Mouse (Mus musculus): Measurements from ENCODE around the gene Pnmal2. TPM values are rescaled to one million over a fixed set of nuclear protein-coding genes. Genes with fewer than 3 reads are reported as not detected.

Pnmal2 gene
- total and polyA plus RNA-seq, 2 experiments from 2014 or later, result 106 to 139 TPM

DNA sequence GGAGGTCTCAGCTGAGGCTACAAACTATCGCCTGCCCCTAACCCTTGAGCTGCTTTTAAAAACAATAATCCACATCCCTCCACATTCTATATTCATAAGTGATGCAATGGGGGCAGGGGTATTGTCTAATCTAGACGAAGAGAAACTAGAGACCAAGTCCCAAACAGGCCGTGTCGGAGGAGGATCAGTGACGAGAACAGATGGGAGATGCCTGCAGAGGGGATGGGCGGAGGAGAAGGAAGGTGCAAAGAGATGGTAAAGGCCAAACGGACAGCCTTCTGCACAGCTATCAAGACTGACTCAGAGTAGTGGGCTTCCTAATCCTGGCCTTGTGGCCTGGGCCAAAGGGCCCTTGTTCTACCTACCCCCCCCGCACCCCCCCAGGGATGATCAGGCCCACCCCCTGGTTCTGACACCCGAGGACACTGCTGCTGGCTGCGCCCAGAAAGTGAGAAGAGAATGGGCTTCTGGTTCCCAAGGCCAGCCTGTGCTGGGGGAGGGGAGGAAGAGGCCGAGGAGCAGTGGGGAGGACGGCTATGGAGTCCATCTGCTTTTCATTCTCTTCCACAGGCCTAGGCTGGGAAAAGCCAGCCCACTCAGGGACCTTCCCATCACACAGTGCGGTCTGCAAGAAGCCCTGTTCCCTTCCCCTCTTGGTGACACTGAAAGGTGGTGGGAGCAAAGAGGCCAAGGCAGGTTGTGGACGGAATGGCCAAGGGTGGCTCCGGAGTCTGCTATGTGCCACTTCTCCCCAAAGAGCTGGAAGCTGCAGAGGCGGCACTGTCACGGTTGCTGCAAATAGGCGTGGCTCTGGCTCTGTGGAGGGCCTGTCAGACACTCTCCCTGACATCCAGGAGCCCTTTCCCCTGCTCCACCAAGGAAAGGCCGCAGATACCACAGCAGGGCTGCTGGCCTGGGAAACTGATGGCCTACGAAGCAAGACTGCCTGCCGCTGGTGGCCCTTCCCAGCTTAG, 23.4 kb upstream of the Pnmal2 start:
- Histone ChIP-seq H3K27ac (peak overlapping the region; percentile 99), H3K27me3 (ENCODE audit: insufficient read depth, low read length) (no peaks in the 10 kb centered on the region), H3K4me1 (ENCODE audit: insufficient read depth, low read length) (peaks cover 26% of the 10 kb centered on the region), H3K36me3 (ENCODE audit: insufficient read depth, low read length) (peaks cover 23% of the 10 kb centered on the region), H3K9me3 (ENCODE audit: low read length) (no peaks in the 10 kb centered on the region), H3K4me3 (ENCODE audit: low read length) (peak overlapping the region; percentile 82), H3K9ac (replicated peaks; ENCODE audit: low read length) (peak overlapping the region; percentile 99), H3K4me2 (ENCODE audit: low read depth, low read length) (peak overlapping the region; percentile 94)
- TF ChIP-seq CTCF (IDR thresholded peaks at IDR 0.05; ENCODE audit: low read depth), result no peak
- 20% methylated on average over 21 of the region's 21 CpGs for WGBS
- ATAC-seq (no peak), DNase-seq (ENCODE audit: low spot score) (peak; percentile 52)

DNA sequence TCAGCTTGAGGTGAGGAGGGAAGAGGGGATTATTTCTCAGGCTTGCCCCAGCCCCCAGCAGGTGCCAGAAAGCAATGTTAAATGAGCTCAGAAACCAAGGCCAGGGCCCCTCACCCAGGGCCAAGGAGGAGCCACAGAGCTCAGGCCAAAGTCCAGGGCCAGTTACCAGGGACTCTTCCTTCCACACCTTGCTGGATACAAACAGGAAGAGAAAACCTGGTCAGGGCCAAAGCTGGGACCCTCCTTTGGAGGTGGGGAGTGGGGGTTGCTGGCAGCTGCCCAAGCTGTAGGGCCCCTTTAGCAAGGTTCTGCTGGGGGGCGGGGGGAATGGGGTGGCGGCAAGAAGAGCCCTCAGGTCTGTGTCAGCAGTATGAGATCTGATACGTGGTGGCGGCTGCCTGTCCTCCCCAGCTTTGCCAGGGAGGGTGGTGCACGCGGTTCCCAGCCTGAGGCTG, 22.6 kb upstream of the Pnmal2 start:
- no peak for TF ChIP-seq CTCF (IDR thresholded peaks at IDR 0.05; ENCODE audit: low read depth)
- Histone ChIP-seq H3K4me2 (ENCODE audit: low read depth, low read length) (peak overlapping the region; percentile 94), H3K36me3 (ENCODE audit: insufficient read depth, low read length) (peaks cover 15% of the 10 kb centered on the region), H3K9ac (replicated peaks; ENCODE audit: low read length) (peak overlapping the region; percentile 99), H3K27me3 (ENCODE audit: insufficient read depth, low read length) (no peaks in the 10 kb centered on the region), H3K4me3 (ENCODE audit: low read length) (peak overlapping the region; percentile 82), H3K27ac (peak overlapping the region; percentile 99), H3K9me3 (ENCODE audit: low read length) (no peaks in the 10 kb centered on the region), H3K4me1 (ENCODE audit: insufficient read depth, low read length) (peaks cover 26% of the 10 kb centered on the region)
- ATAC-seq (no peak), DNase-seq (ENCODE audit: low spot score) (no peak)
- WGBS, result 13% methylated on average over 6 of the region's 6 CpGs

DNA sequence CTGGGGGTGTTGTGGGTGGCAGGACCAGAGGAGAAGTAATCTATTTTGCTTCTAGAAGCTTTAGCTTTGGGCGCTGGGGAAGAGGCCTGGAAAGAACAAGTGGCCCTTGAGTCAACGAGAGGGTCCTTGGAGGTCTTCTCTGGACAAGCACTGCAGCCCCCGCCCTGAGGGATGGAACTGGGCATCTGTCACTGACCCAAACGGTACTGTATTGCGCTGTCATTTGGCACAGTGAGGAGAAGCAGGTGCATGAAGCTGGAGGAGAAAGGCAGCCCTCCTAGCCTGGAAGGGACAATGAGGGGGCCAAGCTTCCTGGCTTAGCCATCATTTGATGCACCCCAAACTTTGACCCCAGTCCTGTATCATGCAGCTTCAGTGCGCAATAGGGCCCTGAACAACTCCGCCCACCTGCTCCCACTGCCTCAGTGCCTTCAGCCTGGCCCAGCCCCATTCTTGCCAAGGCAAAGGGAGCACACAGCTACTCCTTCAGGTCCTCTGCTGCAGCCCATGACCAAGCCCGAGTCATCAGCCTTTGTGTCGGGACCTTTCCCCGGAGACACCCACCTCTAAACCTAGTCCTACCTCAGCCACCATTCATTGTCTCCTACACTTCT, 22.0 kb upstream of the Pnmal2 start:
- Histone ChIP-seq H3K27me3 (ENCODE audit: insufficient read depth, low read length) (no peaks in the 10 kb centered on the region), H3K4me1 (ENCODE audit: insufficient read depth, low read length) (peaks cover 26% of the 10 kb centered on the region), H3K36me3 (ENCODE audit: insufficient read depth, low read length) (peaks cover 10% of the 10 kb centered on the region), H3K4me3 (ENCODE audit: low read length) (peak overlapping the region; percentile 82), H3K4me2 (ENCODE audit: low read depth, low read length) (peak overlapping the region; percentile 94), H3K27ac (peak overlapping the region; percentile 99), H3K9me3 (ENCODE audit: low read length) (no peaks in the 10 kb centered on the region), H3K9ac (replicated peaks; ENCODE audit: low read length) (peak overlapping the region; percentile 99)
- DNase-seq (ENCODE audit: low spot score) (peak; percentile 47), ATAC-seq (no peak)
- no peak for TF ChIP-seq CTCF (IDR thresholded peaks at IDR 0.05; ENCODE audit: low read depth)
- 20% methylated on average over 10 of the region's 10 CpGs for WGBS

GRCm38 (mm10) chr7:16923283-16924036, 21.0 kb upstream of the Pnmal2 start:
- DNase-seq (ENCODE audit: low spot score) (peak; percentile 30), ATAC-seq (no peak)
- H3K9me3 ChIP-seq (ENCODE audit: low read length), result no peaks in the 10 kb centered on the region
- H3K4me1 ChIP-seq (ENCODE audit: insufficient read depth, low read length), result peaks cover 25% of the 10 kb centered on the region
- peak overlapping the region; percentile 82 for H3K4me3 ChIP-seq (ENCODE audit: low read length)
- under 1% methylated on average over 40 of the region's 57 CpGs for WGBS
- H3K27ac ChIP-seq, result peak overlapping the region; percentile 99
- no peaks in the 10 kb centered on the region for H3K27me3 ChIP-seq (ENCODE audit: insufficient read depth, low read length)
- H3K4me2 ChIP-seq (ENCODE audit: low read depth, low read length), result peak overlapping the region; percentile 94
- TF ChIP-seq CTCF (IDR thresholded peaks at IDR 0.05; ENCODE audit: low read depth), result no peak
- H3K9ac ChIP-seq (replicated peaks; ENCODE audit: low read length), result peak overlapping the region; percentile 99
- 0 out of 2 replicates have a peak, but pooled peaks cover 3% of the 10 kb centered on the region for H3K36me3 ChIP-seq (ENCODE audit: insufficient read depth, low read length)

GRCm38 (mm10) chr7:16924037-16924834, 20.2 kb upstream of the Pnmal2 start, which contains the start of gene Calm3:
Calm3 (minus strand) TSS chr7:16924114.
- Histone ChIP-seq H3K4me3 (ENCODE audit: low read length) (peak within 1 kb of the TSS; percentile 82), H3K9me3 (ENCODE audit: low read length) (no peaks in the 10 kb centered on the region), H3K27me3 (ENCODE audit: insufficient read depth, low read length) (no peaks in the 10 kb centered on the region), H3K36me3 (ENCODE audit: insufficient read depth, low read length) (0 out of 2 replicates have a peak, but pooled peaks cover 3% of the 10 kb centered on the region), H3K4me1 (ENCODE audit: insufficient read depth, low read length) (peaks cover 22% of the 10 kb centered on the region), H3K9ac (replicated peaks; ENCODE audit: low read length) (peak within 1 kb of the TSS; percentile 99), H3K27ac (peak within 1 kb of the TSS; percentile 99), H3K4me2 (ENCODE audit: low read depth, low read length) (peak within 1 kb of the TSS; percentile 94)
- peak; percentile 50 for TF ChIP-seq CTCF (IDR thresholded peaks at IDR 0.05; ENCODE audit: low read depth)
- 2% methylated on average over 62 of the region's 64 CpGs for WGBS
- ATAC-seq, result peak; percentile 93
- DNase-seq (ENCODE audit: low spot score), result peak; percentile 100
